Mouse (Mus musculus) bone marrow macrophage, adult 2 months (primary cell): ENCODE measurements around the gene Nr4a1. TPM values are rescaled to one million over a fixed set of nuclear protein-coding genes. Genes with fewer than 3 reads are reported as not detected.

ENCODE experiments used
- H3K27ac ChIP-seq: 2 replicates; pipeline ENCODE4 v1.5.1; 2012; ENCODE audit warnings: low read depth, low read length; ENCODE audit not compliant: insufficient read depth
- H3K4me1 ChIP-seq: 2 replicates; pipeline ENCODE4 v1.6.1; 2012; ENCODE audit warnings: low read length; ENCODE audit not compliant: control insufficient read depth, insufficient read depth
- H3K4me3 ChIP-seq: 2 replicates; pipeline ENCODE4 v1.5.1; 2012; ENCODE audit warnings: mild to moderate bottlenecking, low read length, moderate library complexity; ENCODE audit not compliant: insufficient read depth
- CTCF ChIP-seq: IDR thresholded peaks from 2 replicates; pipeline ENCODE4 v1.5.1; 2012; ENCODE audit warnings: low read depth, mild to moderate bottlenecking, low read length, moderate library complexity
- POLR2A ChIP-seq: IDR thresholded peaks from 2 replicates; pipeline ENCODE4 v1.6.1; 2012; ENCODE audit warnings: mild to moderate bottlenecking, low read depth, low read length, borderline replicate concordance
- polyA plus RNA-seq: library from polyadenylated mRNA; stranded (reverse); fragments of >200 nt; gene quantifications from 2 replicates; pipeline ENCODE4 v1.2.4, GENCODE M21; 2012; ENCODE audit not compliant: missing spikeins, insufficient read depth, insufficient read length

Nr4a1 gene
- polyA plus RNA-seq, 1 experiment, result 8.8 TPM

- no peak for TF ChIP-seq POLR2A
- TF ChIP-seq CTCF, result no peak
- H3K4me1 ChIP-seq, result peaks cover 23% of the 10 kb centered on the region
- H3K27ac ChIP-seq, result no peak overlapping the region
- no peak overlapping the region for H3K4me3 ChIP-seq
Observed at GRCm38 (mm10) chr15:101222897-101223482, 31.1 kb upstream of the Nr4a1 start.

- TF ChIP-seq CTCF, result no peak
- no peak for TF ChIP-seq POLR2A
- H3K4me3 ChIP-seq, result peak overlapping the region; percentile 87
- H3K4me1 ChIP-seq, result peaks cover 23% of the 10 kb centered on the region
- no peak overlapping the region for H3K27ac ChIP-seq
Observed at GRCm38 (mm10) chr15:101223596-101223995, 30.5 kb upstream of the Nr4a1 start.

GRCm38 (mm10) chr15:101224006-101224906 lies 29.8 kb upstream of the Nr4a1 start, which contains the start of gene Grasp:
Gene Grasp, plus strand, starts transcription at chr15:101224188.
- Histone ChIP-seq H3K27ac (no peak within 1 kb of the TSS), H3K4me3 (peak within 1 kb of the TSS; percentile 87), H3K4me1 (peaks cover 23% of the 10 kb centered on the region)
- TF ChIP-seq CTCF (no peak), POLR2A (0 out of 2 replicates have a peak, but pooled peaks have one; percentile 13)

GRCm38 (mm10) chr15:101224977-101225376 lies 29.1 kb upstream of the Nr4a1 start:
- peak overlapping the region; percentile 87 for H3K4me3 ChIP-seq
- peaks cover 18% of the 10 kb centered on the region for H3K4me1 ChIP-seq
- H3K27ac ChIP-seq, result no peak overlapping the region
- TF ChIP-seq POLR2A (no peak), CTCF (no peak)

- no peak overlapping the region for H3K4me3 ChIP-seq
- TF ChIP-seq POLR2A (no peak), CTCF (no peak)
- H3K27ac ChIP-seq, result no peak overlapping the region
- peaks cover 7% of the 10 kb centered on the region for H3K4me1 ChIP-seq
Observed at GRCm38 (mm10) chr15:101227971-101228370, 26.1 kb upstream of the Nr4a1 start.

- H3K4me3 ChIP-seq, result no peak overlapping the region
- no peaks in the 10 kb centered on the region for H3K4me1 ChIP-seq
- H3K27ac ChIP-seq, result no peak overlapping the region
- TF ChIP-seq CTCF, result no peak
- TF ChIP-seq POLR2A, result no peak
Observed at GRCm38 (mm10) chr15:101228866-101229590, 25.0 kb upstream of the Nr4a1 start.

GRCm38 (mm10) chr15:101230503-101230902 lies 23.6 kb upstream of the Nr4a1 start:
- H3K27ac ChIP-seq, result no peak overlapping the region
- H3K4me1 ChIP-seq, result no peaks in the 10 kb centered on the region
- TF ChIP-seq CTCF (no peak), POLR2A (no peak)
- no peak overlapping the region for H3K4me3 ChIP-seq

GRCm38 (mm10) chr15:101230995-101231647 lies 22.9 kb upstream of the Nr4a1 start:
- TF ChIP-seq POLR2A (no peak), CTCF (0 out of 2 replicates have a peak, but pooled peaks have one; percentile 17)
- H3K27ac ChIP-seq, result no peak overlapping the region
- H3K4me3 ChIP-seq, result no peak overlapping the region
- H3K4me1 ChIP-seq, result no peaks in the 10 kb centered on the region

- no peak overlapping the region for H3K27ac ChIP-seq
- TF ChIP-seq POLR2A, result no peak
- TF ChIP-seq CTCF, result no peak
- H3K4me1 ChIP-seq, result no peaks in the 10 kb centered on the region
- no peak overlapping the region for H3K4me3 ChIP-seq
Observed at GRCm38 (mm10) chr15:101231648-101232180, 22.4 kb upstream of the Nr4a1 start.
